Mouse (Mus musculus) liver, postnatal 0 days (tissue): ENCODE measurements around the gene Gsg1l.

Experiments
- CTCF ChIP-seq: sonication (generic); IDR thresholded peaks from 2 replicates; pipeline ENCODE4 v1.5.1; 2016; ENCODE audit warnings: antibody characterized with exemption, low read depth
- EP300 ChIP-seq: IDR thresholded peaks from 2 replicates; pipeline ENCODE4 v1.6.1; 2016; ENCODE audit warnings: antibody characterized with exemption, low read depth, mild to moderate bottlenecking

GRCm38 (mm10) chr7:126054574-126054973, 27.6 kb downstream of the Gsg1l start:
- TF ChIP-seq CTCF (no peak), EP300 (no peak)
